Mouse (Mus musculus) CH12.LX (cell line): Measurements from ENCODE around the gene Tamm41. TPM values are rescaled to one million over a fixed set of nuclear protein-coding genes. Genes with fewer than 3 reads are reported as not detected.
A peak's percentile ranks its signal among the peaks of the same experiment; 100 is the strongest.

Experiments
- DNase-seq: peaks from one replicate; pipeline ENCODE4 v3.0.0-alpha.2; 2013; ENCODE audit errors: extremely low read depth
- H3K27ac ChIP-seq: 2 replicates; pipeline ENCODE4 v1.5.1; 2012; ENCODE audit warnings: low read depth, mild to moderate bottlenecking, control low read depth, moderate library complexity; ENCODE audit not compliant: insufficient read depth
- H3K27me3 ChIP-seq: replicated peaks from 2 replicates; pipeline ENCODE3; 2012; ENCODE audit warnings: inconsistent platforms
- H3K36me3 ChIP-seq, 2 experiments: replicated peaks in 1 of 2; 2 replicates each; pipeline versions ENCODE3 to v1.6.1; 2012; ENCODE audit warnings: inconsistent platforms in 1 of 2, low read length in 1 of 2, mild to moderate bottlenecking in 1 of 2, mixed read lengths in 1 of 2, moderate library complexity in 1 of 2; ENCODE audit not compliant: control insufficient read depth in 1 of 2, insufficient read depth in 1 of 2
- H3K4me1 ChIP-seq, 2 experiments: 2 replicates each; pipeline ENCODE4 v1.6.1; 2012; ENCODE audit warnings: inconsistent platforms in 1 of 2, moderate library complexity in 1 of 2; ENCODE audit not compliant: insufficient read depth in 2 of 2, control insufficient read depth in 1 of 2
- H3K4me2 ChIP-seq: 2 replicates; pipeline ENCODE4 v1.6.1; 2012; ENCODE audit warnings: low read depth, mild to moderate bottlenecking, control low read depth; ENCODE audit not compliant: poor library complexity, insufficient read depth, severe bottlenecking
- H3K4me3 ChIP-seq, 3 experiments: fragments of 150-350 bp in 1 of 3; sonication (generic) in 1 of 3; replicated peaks in 1 of 3; 2 replicates each; pipeline versions ENCODE3 to v1.5.1; 2011 to 2012; ENCODE audit warnings: low read depth in 2 of 3, low read length in 2 of 3, mild to moderate bottlenecking in 2 of 3, moderate library complexity in 2 of 3, control low read depth in 1 of 3, improper control_type of control experiment in 1 of 3, inconsistent platforms in 1 of 3, mixed read lengths in 1 of 3; ENCODE audit not compliant: poor library complexity in 1 of 3
- H3K79me2 ChIP-seq: replicated peaks from 2 replicates; pipeline ENCODE4 v1.6.1; 2012; ENCODE audit warnings: mild to moderate bottlenecking, moderate library complexity; ENCODE audit not compliant: control insufficient read depth, poor library complexity, insufficient read depth, severe bottlenecking; ENCODE audit errors: extremely low read depth
- H3K9ac ChIP-seq: 2 replicates; pipeline ENCODE4 v1.6.1; 2012; ENCODE audit warnings: low read depth, mild to moderate bottlenecking, control low read depth, moderate library complexity; ENCODE audit not compliant: insufficient read depth
- H3K9me3 ChIP-seq: replicated peaks from 2 replicates; pipeline ENCODE3; 2012; ENCODE audit warnings: low read length, inconsistent platforms, mixed read lengths
- CHD1 ChIP-seq: IDR thresholded peaks from 2 replicates; pipeline ENCODE4 v1.6.1; 2012; ENCODE audit warnings: low read depth, low read length, improper control_type of control experiment, inconsistent platforms
- CTCF ChIP-seq, 2 experiments: IDR thresholded peaks in 1 of 2; conservative IDR thresholded peaks in 1 of 2; 2 replicates each; pipeline ENCODE4 v1.5.1; 2011 to 2012; ENCODE audit warnings: low read depth in 2 of 2, low read length in 2 of 2, improper control_type of control experiment in 1 of 2, inconsistent platforms in 1 of 2, mild to moderate bottlenecking in 1 of 2, moderate library complexity in 1 of 2
- E2F4 ChIP-seq: IDR thresholded peaks from 2 replicates; pipeline ENCODE4 v1.6.1; 2011; ENCODE audit warnings: low read depth, low read length, improper control_type of control experiment; ENCODE audit not compliant: insufficient replicate concordance
- ETS1 ChIP-seq: conservative IDR thresholded peaks from 2 replicates; pipeline ENCODE4 v1.6.1; 2012; ENCODE audit warnings: low read depth, mild to moderate bottlenecking, inconsistent platforms, low read length, improper control_type of control experiment, moderate library complexity
- GABPA ChIP-seq: IDR thresholded peaks from 2 replicates; pipeline ENCODE4 v1.6.1; 2012; ENCODE audit warnings: low read depth, low read length, improper control_type of control experiment, inconsistent platforms; ENCODE audit not compliant: insufficient replicate concordance
- MAFK ChIP-seq: IDR thresholded peaks from 2 replicates; pipeline ENCODE4 v1.6.1; 2011; ENCODE audit warnings: low read length, improper control_type of control experiment; ENCODE audit not compliant: insufficient replicate concordance
- MYC ChIP-seq: IDR thresholded peaks from 2 replicates; pipeline ENCODE4 v1.6.1; 2011; ENCODE audit warnings: low read depth, mild to moderate bottlenecking, improper control_type of control experiment, low read length
- NELFE ChIP-seq: IDR thresholded peaks from 2 replicates; pipeline ENCODE4 v1.6.1; 2011; ENCODE audit warnings: low read depth, low read length, improper control_type of control experiment
- NRF1 ChIP-seq: IDR thresholded peaks from 2 replicates; pipeline ENCODE4 v1.6.1; 2014; ENCODE audit warnings: low read depth, mild to moderate bottlenecking, inconsistent platforms, low read length, improper control_type of control experiment, moderate library complexity
- RCOR1 ChIP-seq: conservative IDR thresholded peaks from 2 replicates; pipeline ENCODE4 v1.6.1; 2012; ENCODE audit warnings: low read depth, mild to moderate bottlenecking, inconsistent platforms, low read length, improper control_type of control experiment
- SMC3 ChIP-seq: IDR thresholded peaks from 2 replicates; pipeline ENCODE4 v1.6.1; 2011; ENCODE audit warnings: low read depth, low read length, improper control_type of control experiment
- TBP ChIP-seq: conservative IDR thresholded peaks from 2 replicates; pipeline ENCODE4 v1.6.1; 2011; ENCODE audit warnings: low read depth, low read length, improper control_type of control experiment
- ZNF384 ChIP-seq: IDR thresholded peaks from 2 replicates; pipeline ENCODE4 v1.6.1; 2012; ENCODE audit warnings: low read depth, low read length, improper control_type of control experiment, inconsistent platforms
- dilution Hi-C: fragments of 300-500 bp; cut with MboI; formaldehyde crosslinking; loops from 2 replicates; pipeline ENCODE4 v1.14.3; 2020; ENCODE audit warnings: low sequenced_read_pairs; ENCODE audit not compliant: extremely low pct_unique_long_range_greater_than_20kb, extremely low pct_ligation_motif_present
- in situ Hi-C: fragments of 300-500 bp; cut with MboI; formaldehyde crosslinking; loops from 3 replicates; pipeline ENCODE4 v1.14.3; 2019; ENCODE audit warnings: low sequenced_read_pairs, low pct_ligation_motif_present, low pct_unique_long_range_greater_than_20kb, mixed read lengths
- polyA plus RNA-seq: library from polyadenylated mRNA; unstranded; fragments of >175 nt; gene quantifications from 2 replicates; pipeline ENCODE4 v1.2.1, GENCODE M21; 2012; ENCODE audit warnings: low read depth; ENCODE audit not compliant: insufficient read length
- total RNA-seq, 2 experiments: library from RNA; depleted of rRNA; stranded (reverse); fragments of 300-350 nt in 1 of 2; fragments of >200 nt in 1 of 2; gene quantifications; 2 replicates each; pipeline ENCODE4 v1.2.3; 2012 to 2014

Gene Tamm41
- total and polyA plus RNA-seq, 3 experiments: 29.3 to 41.1 (median 39.8) TPM

GRCm38 (mm10) chr6:115006065-115006464, 31.6 kb downstream of the Tamm41 start (continued):
- peak; percentile 23; the same call in 1 of the 2 replicates for TF ChIP-seq MYC

DNA sequence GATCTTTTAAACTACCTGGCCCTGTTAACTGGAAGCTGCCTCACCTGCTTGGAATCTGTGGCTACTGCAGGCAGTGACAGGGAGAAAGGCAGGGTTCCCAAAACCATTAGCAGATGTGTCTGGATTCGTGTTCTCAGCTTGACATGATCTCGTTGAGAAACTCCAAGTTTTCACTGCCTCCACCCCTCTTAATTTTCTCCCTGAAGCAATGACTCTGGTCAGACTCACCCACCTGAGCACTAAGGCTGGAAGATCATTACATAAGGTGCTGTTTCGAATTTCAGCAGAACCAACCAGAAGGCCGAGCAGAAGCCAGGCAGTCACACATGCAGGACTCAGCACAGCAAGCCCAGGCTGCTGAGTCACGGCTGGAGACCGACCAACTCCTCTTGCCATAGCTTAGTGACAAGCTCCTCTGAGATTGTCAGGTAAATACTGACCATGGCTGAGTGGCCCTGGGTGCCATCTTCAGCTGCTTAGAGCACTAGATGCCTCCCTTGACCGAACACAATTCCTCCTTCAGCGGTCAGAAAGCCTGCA, 32.3 kb downstream of the Tamm41 start:
- H3K4me2 ChIP-seq: peak overlapping the region; percentile 52; the same call in 1 of the 2 replicates
- in situ Hi-C loops (no loop called here), dilution Hi-C loops (no loop called here)
- peak overlapping the region in 1 of 3 experiments; percentile 14 for H3K4me3 ChIP-seq
- H3K79me2 ChIP-seq: no peaks in the 10 kb centered on the region
- no peak for DNase-seq
- peak overlapping the region; percentile 20 for H3K9ac ChIP-seq
- peak overlapping the region; percentile 93 for H3K27ac ChIP-seq
- H3K9me3 ChIP-seq: no peaks in the 10 kb centered on the region
- peaks cover 12 to 56% of the 10 kb centered on the region in 2 experiments for H3K36me3 ChIP-seq
- no peaks in the 10 kb centered on the region for H3K27me3 ChIP-seq
- H3K4me1 ChIP-seq: peaks cover 42 to 81% of the 10 kb centered on the region in 2 experiments
- TF ChIP-seq MAFK: 0 out of 2 replicates have a peak, but pooled peaks have one; percentile 10
- TF ChIP-seq RCOR1: no peak
- no peak for TF ChIP-seq ZNF384

GRCm38 (mm10) chr6:115004636-115005035, 33.0 kb downstream of the Tamm41 start:
- Histone ChIP-seq H3K4me3 (no peak overlapping the region), H3K9me3 (no peaks in the 10 kb centered on the region), H3K4me1 (peaks cover 39 to 73% of the 10 kb centered on the region in 2 experiments), H3K9ac (no peak overlapping the region), H3K27me3 (no peaks in the 10 kb centered on the region)
- DNase-seq: no peak
- TF ChIP-seq NRF1 (no peak), GABPA (no peak), CTCF (conservative IDR thresholded peaks at IDR 0.05 in 1 of 2, IDR thresholded peaks at IDR 0.05 in 1 of 2; ENCODE audit: low read depth in 2 of 2, low read length in 2 of 2) (peak in 1 of 2 experiments; percentile 23; a peak in 1 of 4 replicates), E2F4 (no peak), NELFE (no peak), ETS1 (no peak), CHD1 (no peak), TBP (no peak), SMC3 (peak; percentile 5; the same call in 1 of the 2 replicates)
- TF ChIP-seq, all 38 proteins: peak for 2
- in situ Hi-C loops: no loop called here
- Histone ChIP-seq H3K79me2 (no peaks in the 10 kb centered on the region), H3K36me3 (peaks cover 20 to 64% of the 10 kb centered on the region in 2 experiments), H3K27ac (peak overlapping the region; percentile 93; the same call in 1 of the 2 replicates), H3K4me2 (no peak overlapping the region)
- dilution Hi-C loops: no loop called here
